Mouse (Mus musculus): ENCODE measurements around the gene Olfr1138.

Gene Olfr1138

GRCm38 (mm10) chr2:87739878-87740277, at the start of gene Olfr1138:
TSS of gene Olfr1138 (minus strand) at chr2:87739978.
- no peak for DNase-seq (ENCODE audit: extremely low read depth, low read depth)

GRCm38 (mm10) chr2:87779183-87779582, 39.4 kb upstream of the Olfr1138 start, which contains the start of gene Olfr152:
TSS of gene Olfr152 (plus strand) at chr2:87779483.
- no peak for DNase-seq (ENCODE audit: extremely low read depth, low read depth)

- no peak for DNase-seq (ENCODE audit: extremely low read depth, low read depth)
Observed at GRCm38 (mm10) chr2:87776143-87776542, 36.4 kb upstream of the Olfr1138 start.

GRCm38 (mm10) chr2:87753891-87754290, 14.1 kb upstream of the Olfr1138 start, which contains the start of gene Olfr1141:
TSS of gene Olfr1141 (minus strand) at chr2:87753991.
- DNase-seq (ENCODE audit: extremely low read depth, low read depth) = no peak

GRCm38 (mm10) chr2:87743452-87743851, 3.7 kb upstream of the Olfr1138 start, which contains the start of gene Olfr1140:
TSS of gene Olfr1140 (plus strand) at chr2:87743752.
- DNase-seq (ENCODE audit: extremely low read depth, low read depth) = no peak

GRCm38 (mm10) chr2:87713079-87713478, 26.7 kb downstream of the Olfr1138 start, which contains the start of gene Olfr1137:
TSS of gene Olfr1137 (minus strand) at chr2:87713179.
- no peak for DNase-seq (ENCODE audit: extremely low read depth, low read depth)

- no peak for DNase-seq (ENCODE audit: extremely low read depth, low read depth)
Observed at GRCm38 (mm10) chr2:87693847-87694246, 45.9 kb downstream of the Olfr1138 start, which contains the start of gene Olfr1136. TSS of gene Olfr1136 (minus strand) at chr2:87693947.

Data from MEL-GATA-1-ER (cell line).